Mouse (Mus musculus) C2C12 (cell line): ENCODE measurements around the gene Frzb. TPM values are rescaled to one million over a fixed set of nuclear protein-coding genes. Genes with fewer than 3 reads are reported as not detected.

Experiments used
- H3K27me3 ChIP-seq: one replicate; pipeline ENCODE4 v1.6.1; 2011; ENCODE audit not compliant: control insufficient read depth, insufficient read depth, insufficient read length
- H3K36me3 ChIP-seq: one replicate; pipeline ENCODE4 v1.6.1; 2011; ENCODE audit not compliant: control insufficient read depth, insufficient read depth
- H3K4me3 ChIP-seq: one replicate; pipeline ENCODE4 v1.5.1; 2011; ENCODE audit warnings: mild to moderate bottlenecking, control low read depth; ENCODE audit not compliant: poor library complexity, insufficient read depth, severe bottlenecking
- H3K79me2 ChIP-seq: one replicate; pipeline ENCODE4 v1.6.1; 2011; ENCODE audit not compliant: control insufficient read depth, insufficient read depth
- H3K79me3 ChIP-seq: one replicate; pipeline ENCODE4 v1.6.1; 2011; ENCODE audit warnings: low read depth, control low read depth
- H3ac ChIP-seq: one replicate; pipeline ENCODE3; 2011; ENCODE audit warnings: low read depth; ENCODE audit not compliant: control insufficient read depth, insufficient read length
- CEBPB ChIP-seq: IDR thresholded peaks from one replicate; pipeline ENCODE4 v1.6.1; 2011; ENCODE audit warnings: low read depth, mild to moderate bottlenecking, control low read depth, moderate library complexity
- CTCF ChIP-seq: IDR thresholded peaks from one replicate; pipeline ENCODE4 v1.5.1; 2011; ENCODE audit not compliant: control insufficient read depth, insufficient read depth, insufficient read length
- FOSL1 ChIP-seq: IDR thresholded peaks from one replicate; pipeline ENCODE4 v1.8.0; 2011; ENCODE audit warnings: mild to moderate bottlenecking, low read length; ENCODE audit not compliant: poor library complexity, insufficient read depth, severe bottlenecking
- MAX ChIP-seq: IDR thresholded peaks from one replicate; pipeline ENCODE4 v1.6.1; 2011; ENCODE audit warnings: mild to moderate bottlenecking, control low read depth
- MYOD1 ChIP-seq: IDR thresholded peaks from one replicate; pipeline ENCODE4 v1.6.1; 2011; ENCODE audit warnings: low read depth; ENCODE audit not compliant: control insufficient read depth, insufficient read length
- MYOG ChIP-seq: IDR thresholded peaks from one replicate; pipeline ENCODE4 v1.6.1; 2011; ENCODE audit not compliant: control insufficient read depth, insufficient read length; ENCODE audit errors: extremely low read depth
- USF1 ChIP-seq: IDR thresholded peaks from one replicate; pipeline ENCODE4 v1.6.1; 2011; ENCODE audit warnings: low read depth, mild to moderate bottlenecking, control low read depth, moderate library complexity
- polyA plus RNA-seq: library from polyadenylated mRNA; unstranded; fragments of >200 nt; fragmentation: generic; extraction: Trizol; gene quantifications from one replicate; pipeline ENCODE4 v1.2.1, GENCODE M21; 2012; ENCODE audit warnings: missing spikeins

The Frzb gene
- polyA plus RNA-seq, 1 experiment: 0.01 TPM

GRCm38 (mm10) chr2:80434783-80435572, 12.4 kb downstream of the Frzb start:
- H3K27me3 ChIP-seq: no peaks in the 10 kb centered on the region
- H3ac ChIP-seq: no peak overlapping the region
- no peaks in the 10 kb centered on the region for H3K36me3 ChIP-seq
- H3K79me3 ChIP-seq: no peaks in the 10 kb centered on the region
- TF ChIP-seq CTCF (no peak), MYOG (no peak), MAX (no peak), CEBPB (no peak), USF1 (no peak), FOSL1 (no peak), MYOD1 (no peak)
- H3K79me2 ChIP-seq: no peaks in the 10 kb centered on the region
- H3K4me3 ChIP-seq: no peak overlapping the region

- Histone ChIP-seq H3ac (no peak overlapping the region), H3K79me3 (no peaks in the 10 kb centered on the region), H3K36me3 (no peaks in the 10 kb centered on the region), H3K79me2 (no peaks in the 10 kb centered on the region), H3K4me3 (no peak overlapping the region), H3K27me3 (no peaks in the 10 kb centered on the region)
- TF ChIP-seq CTCF: no peak
- TF ChIP-seq MYOG: no peak
- no peak for TF ChIP-seq MAX
- no peak for TF ChIP-seq USF1
- no peak for TF ChIP-seq CEBPB
- TF ChIP-seq MYOD1: no peak
Measured at GRCm38 (mm10) chr2:80433254-80433876, 14.1 kb downstream of the Frzb start.

DNA sequence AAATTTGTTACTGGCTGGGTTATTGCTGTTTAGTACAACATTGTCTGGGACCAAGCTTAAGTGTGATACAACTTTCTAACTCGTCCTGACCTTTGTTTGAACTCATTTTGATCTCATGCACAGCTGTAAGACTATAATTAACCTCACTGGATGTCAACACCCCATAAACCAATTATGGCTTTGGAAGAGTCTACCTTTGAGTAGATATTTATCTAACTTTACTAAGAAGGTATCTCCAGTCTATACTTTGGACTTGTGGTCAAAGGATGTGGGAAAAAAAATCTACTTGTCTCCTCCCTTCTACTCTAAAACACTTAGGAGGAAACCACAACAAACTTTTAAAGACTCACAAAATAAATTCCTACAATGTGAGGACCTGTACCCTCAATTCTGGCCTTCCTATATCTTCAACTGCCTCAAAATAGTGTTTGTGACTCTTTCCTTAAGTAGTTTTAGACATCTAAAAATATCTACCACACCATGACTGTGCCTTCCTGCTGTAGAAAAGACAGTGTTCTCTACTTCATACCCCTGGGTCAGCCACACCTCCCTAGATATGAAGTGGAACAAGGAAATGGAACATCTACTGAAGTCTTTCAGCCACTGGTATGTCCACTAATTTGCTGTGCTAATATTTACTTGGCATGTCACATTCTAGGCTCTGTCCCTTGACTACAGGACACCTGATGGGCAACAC, 16.9 kb downstream of the Frzb start:
- no peaks in the 10 kb centered on the region for H3K79me3 ChIP-seq
- no peaks in the 10 kb centered on the region for H3K36me3 ChIP-seq
- H3K4me3 ChIP-seq: no peak overlapping the region
- TF ChIP-seq MYOD1 (no peak), FOSL1 (no peak), CTCF (no peak), MAX (no peak), USF1 (no peak), CEBPB (no peak), MYOG (no peak)
- H3K27me3 ChIP-seq: no peaks in the 10 kb centered on the region
- no peaks in the 10 kb centered on the region for H3K79me2 ChIP-seq
- H3ac ChIP-seq: no peak overlapping the region

- no peaks in the 10 kb centered on the region for H3K79me2 ChIP-seq
- H3K36me3 ChIP-seq: no peaks in the 10 kb centered on the region
- no peaks in the 10 kb centered on the region for H3K79me3 ChIP-seq
- TF ChIP-seq USF1: no peak
- no peak for TF ChIP-seq MYOG
- no peak for TF ChIP-seq MAX
- no peak for TF ChIP-seq CTCF
- TF ChIP-seq FOSL1: no peak
- no peak for TF ChIP-seq CEBPB
- no peak for TF ChIP-seq MYOD1
- H3K4me3 ChIP-seq: no peak overlapping the region
- no peaks in the 10 kb centered on the region for H3K27me3 ChIP-seq
- H3ac ChIP-seq: no peak overlapping the region
Measured at GRCm38 (mm10) chr2:80423116-80423515, 24.3 kb downstream of the Frzb start.

- Histone ChIP-seq H3K27me3 (no peaks in the 10 kb centered on the region), H3K79me3 (no peaks in the 10 kb centered on the region), H3ac (no peak overlapping the region), H3K36me3 (no peaks in the 10 kb centered on the region), H3K4me3 (no peak overlapping the region), H3K79me2 (no peaks in the 10 kb centered on the region)
- TF ChIP-seq FOSL1 (no peak), MYOG (no peak), CEBPB (no peak), CTCF (no peak), USF1 (no peak)
Measured at GRCm38 (mm10) chr2:80421990-80422389, 25.4 kb downstream of the Frzb start.

DNA sequence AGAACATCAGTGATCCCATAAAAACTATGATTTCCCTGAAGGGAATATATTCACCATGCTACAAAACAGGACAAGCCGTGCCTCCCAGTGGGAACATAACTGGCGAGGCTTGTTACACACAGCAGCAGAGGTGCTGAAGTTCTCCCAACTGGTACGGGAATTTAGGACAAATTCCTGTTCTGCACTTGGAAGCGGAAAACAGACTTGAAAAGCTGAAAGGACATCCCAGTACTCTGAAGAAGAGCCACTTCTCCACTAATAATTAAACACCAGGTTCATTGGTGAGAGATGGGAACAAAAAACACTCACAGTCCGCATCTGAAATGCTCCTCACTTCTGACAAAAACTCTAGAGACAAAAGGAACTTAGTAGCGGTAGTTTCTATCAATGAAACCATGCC, 31.1 kb downstream of the Frzb start:
- TF ChIP-seq MYOD1: no peak
- TF ChIP-seq CTCF: no peak
- TF ChIP-seq MAX: no peak
- TF ChIP-seq CEBPB: no peak
- TF ChIP-seq MYOG: no peak
- TF ChIP-seq FOSL1: no peak
- no peaks in the 10 kb centered on the region for H3K27me3 ChIP-seq
- no peak overlapping the region for H3ac ChIP-seq
- no peaks in the 10 kb centered on the region for H3K79me3 ChIP-seq
- H3K36me3 ChIP-seq: no peaks in the 10 kb centered on the region
- H3K4me3 ChIP-seq: no peak overlapping the region
- H3K79me2 ChIP-seq: no peaks in the 10 kb centered on the region
